Mouse (Mus musculus) megakaryocyte, embryonic 14.5 days (primary cell): Measurements from ENCODE around the gene Sun2. TPM values are rescaled to one million over a fixed set of nuclear protein-coding genes. Genes with fewer than 3 reads are reported as not detected.
A peak's percentile ranks its signal among the peaks of the same experiment; 100 is the strongest.

ENCODE experiments used
- H3K27me3 ChIP-seq: replicated peaks from 2 replicates; pipeline ENCODE3; 2012; ENCODE audit warnings: inconsistent platforms
- H3K36me3 ChIP-seq: replicated peaks from 2 replicates; pipeline ENCODE3; 2012; ENCODE audit warnings: low read length, inconsistent platforms, mixed read lengths
- H3K4me1 ChIP-seq: 2 replicates; pipeline ENCODE4 v1.6.1; 2012; ENCODE audit warnings: inconsistent platforms
- H3K4me3 ChIP-seq: replicated peaks from 2 replicates; pipeline ENCODE3; 2012; ENCODE audit warnings: moderate library complexity, mild to moderate bottlenecking, inconsistent platforms
- H3K9me3 ChIP-seq: 2 replicates; pipeline ENCODE4 v1.6.1; 2012; ENCODE audit warnings: inconsistent platforms
- FLI1 ChIP-seq: IDR thresholded peaks from 2 replicates; pipeline ENCODE4 v1.6.1; 2012; ENCODE audit warnings: low read length, inconsistent platforms, mixed read lengths
- GATA1 ChIP-seq: IDR thresholded peaks from 3 replicates; pipeline ENCODE4 v1.6.1; 2012; ENCODE audit warnings: mixed read lengths, low read length, inconsistent platforms, borderline replicate concordance
- polyA plus RNA-seq: library from polyadenylated mRNA; stranded (reverse); fragments of >175 nt; gene quantifications from 2 replicates; pipeline ENCODE4 v1.2.3, GENCODE M21; 2012; ENCODE audit warnings: low replicate concordance; ENCODE audit not compliant: insufficient read depth

Sun2 gene
- polyA plus RNA-seq, 1 experiment = 27.2 TPM

GRCm38 (mm10) chr15:79683146-79683545, 59.2 kb downstream of the Sun2 start:
- peaks cover 68% of the 10 kb centered on the region for H3K4me1 ChIP-seq
- no peaks in the 10 kb centered on the region for H3K9me3 ChIP-seq
- H3K4me3 ChIP-seq = peak overlapping the region; percentile 80
- peaks cover 26% of the 10 kb centered on the region for H3K36me3 ChIP-seq
- no peaks in the 10 kb centered on the region for H3K27me3 ChIP-seq
- no peak for TF ChIP-seq GATA1
- no peak for TF ChIP-seq FLI1

GRCm38 (mm10) chr15:79681973-79682372, 60.4 kb downstream of the Sun2 start:
- peaks cover 68% of the 10 kb centered on the region for H3K4me1 ChIP-seq

GRCm38 (mm10) chr15:79677936-79678335, 64.4 kb downstream of the Sun2 start:
- no peaks in the 10 kb centered on the region for H3K27me3 ChIP-seq
- peaks cover 72% of the 10 kb centered on the region for H3K36me3 ChIP-seq
- TF ChIP-seq GATA1 (no peak), FLI1 (no peak)

More at GRCm38 (mm10) chr15:79681973-79682372, 60.4 kb downstream of the Sun2 start:
- Histone ChIP-seq H3K9me3 (no peaks in the 10 kb centered on the region), H3K4me3 (no peak overlapping the region), H3K27me3 (no peaks in the 10 kb centered on the region), H3K36me3 (peaks cover 38% of the 10 kb centered on the region)
- TF ChIP-seq FLI1 (no peak), GATA1 (no peak)

More at GRCm38 (mm10) chr15:79677936-79678335, 64.4 kb downstream of the Sun2 start:
- H3K9me3 ChIP-seq = no peaks in the 10 kb centered on the region
- H3K4me1 ChIP-seq = peaks cover 30% of the 10 kb centered on the region
- no peak overlapping the region for H3K4me3 ChIP-seq

Other genes starting within 250 kb of the Sun2 start
- gene Kcnj4, start 237.3 kb downstream of the Sun2 start, polyA plus RNA-seq = not detected in 2 replicates
- not detected in 2 replicates for gene Kdelr3, start 226.1 kb downstream of the Sun2 start, polyA plus RNA-seq
- 12.7 and 14.2 TPM in 2 replicates for gene Ddx17, start 195.8 kb downstream of the Sun2 start, polyA plus RNA-seq
- not detected in 2 replicates for gene Dmc1, start 137.4 kb downstream of the Sun2 start, polyA plus RNA-seq
- 0.38 and 2.9 TPM in 2 replicates for gene Fam227a, start 83.6 kb downstream of the Sun2 start, polyA plus RNA-seq
- 122 and 127 TPM in 2 replicates for gene Cby1, start 83.3 kb downstream of the Sun2 start, polyA plus RNA-seq
- gene Tomm22, start 71.7 kb downstream of the Sun2 start, polyA plus RNA-seq = 60.9 and 120 TPM in 2 replicates
- 5.4 and 16.7 TPM in 2 replicates for gene Josd1, start 54.6 kb downstream of the Sun2 start, polyA plus RNA-seq
- gene Gtpbp1, start 51.7 kb downstream of the Sun2 start, polyA plus RNA-seq = 42.4 and 70.4 TPM in 2 replicates
- 23.4 and 30.0 TPM in 2 replicates for gene Dnal4, start 35.3 kb upstream of the Sun2 start, polyA plus RNA-seq
- gene Nptxr, start 62.2 kb upstream of the Sun2 start, polyA plus RNA-seq = 0.03 TPM in 1 of 2 replicates, not detected in the other
- gene Npcd, start 91.7 kb upstream of the Sun2 start, polyA plus RNA-seq = 0.09 TPM in 1 of 2 replicates, not detected in the other
- 17.1 and 24.0 TPM in 2 replicates for gene Cbx6, start 92.2 kb upstream of the Sun2 start, polyA plus RNA-seq
- 0.81 and 1.1 TPM in 2 replicates for gene Apobec3, start 149.1 kb upstream of the Sun2 start, polyA plus RNA-seq
- gene Cbx7, start 228.6 kb upstream of the Sun2 start, polyA plus RNA-seq = 2.2 and 5.7 TPM in 2 replicates